Mouse (Mus musculus): ENCODE measurements at regions not wholly inside any gene's neighbourhood (a gene's known extent, or its start where the extent isn't known, plus 50 kb on each side); places are given as distances from the start of the nearest gene placed in this dataset.

DNA sequence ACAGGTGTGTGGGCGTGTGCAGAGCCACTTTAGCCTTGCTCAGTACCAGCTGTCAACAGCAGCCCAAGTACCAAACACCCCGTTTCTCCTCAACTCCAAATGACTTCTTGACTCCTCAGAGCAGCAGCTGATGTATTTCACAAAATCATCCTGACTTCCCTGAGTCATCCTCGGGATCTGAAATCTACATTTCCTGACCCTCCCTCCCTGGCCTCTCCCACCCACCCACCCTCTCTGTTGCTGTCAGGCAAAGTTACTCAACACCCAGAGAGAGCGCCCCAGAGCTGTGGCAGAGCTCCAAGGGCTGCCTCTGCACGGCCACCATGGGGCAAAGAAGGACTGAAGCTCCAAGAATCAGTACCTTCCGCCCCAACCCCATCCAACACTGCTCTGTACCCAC is 83.5 kb upstream of the Cyp1b1 start:
- ATAC-seq (ENCODE audit: poor library complexity, severe bottlenecking): no peak

GRCm38 (mm10) chr17:79790166-79790565 is 75.3 kb upstream of the Cyp1b1 start:
- no peak for ATAC-seq (ENCODE audit: poor library complexity, severe bottlenecking)

DNA sequence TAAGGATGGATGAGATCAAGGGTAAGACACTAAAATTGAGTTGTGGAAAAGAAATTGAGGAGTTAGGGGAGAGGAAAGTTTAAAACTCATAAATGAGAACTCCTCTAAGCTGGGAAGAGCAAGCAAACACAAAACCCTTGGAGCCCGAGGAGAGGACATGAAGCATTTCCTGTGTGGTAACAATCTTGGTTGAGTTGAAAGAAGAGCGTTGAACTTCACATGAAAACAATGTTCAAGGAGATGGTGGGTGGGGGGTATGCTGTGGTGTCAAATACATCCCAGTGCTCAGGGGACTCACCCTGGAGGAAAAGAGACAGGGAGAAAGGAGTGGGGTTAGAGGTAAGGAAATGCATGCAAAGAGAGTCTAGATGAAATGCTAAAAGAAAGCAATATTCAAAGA is 72.3 kb upstream of the Cyp1b1 start:
- peak; percentile 28 for ATAC-seq (ENCODE audit: poor library complexity, severe bottlenecking)

DNA sequence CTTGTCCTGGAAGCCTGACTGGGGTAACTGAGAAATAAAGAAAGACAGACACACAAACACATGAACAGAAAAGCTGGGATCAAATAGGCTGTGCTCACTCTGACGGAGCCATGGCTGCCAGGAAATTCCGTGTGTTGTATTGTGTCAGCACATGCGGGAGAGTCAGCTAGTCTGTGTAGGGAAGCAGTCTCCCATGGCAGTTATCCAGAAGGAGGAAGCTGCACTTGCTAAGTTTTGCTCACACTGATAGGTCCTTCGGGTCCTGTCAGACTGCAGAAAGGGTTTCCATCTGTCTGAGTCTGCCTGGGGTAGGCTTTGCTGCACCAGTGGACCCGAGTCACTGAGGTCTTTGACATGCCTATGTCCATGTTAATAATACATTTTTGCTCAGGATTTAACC is 71.8 kb upstream of the Cyp1b1 start:
- ATAC-seq (ENCODE audit: poor library complexity, severe bottlenecking): peak; percentile 84

DNA sequence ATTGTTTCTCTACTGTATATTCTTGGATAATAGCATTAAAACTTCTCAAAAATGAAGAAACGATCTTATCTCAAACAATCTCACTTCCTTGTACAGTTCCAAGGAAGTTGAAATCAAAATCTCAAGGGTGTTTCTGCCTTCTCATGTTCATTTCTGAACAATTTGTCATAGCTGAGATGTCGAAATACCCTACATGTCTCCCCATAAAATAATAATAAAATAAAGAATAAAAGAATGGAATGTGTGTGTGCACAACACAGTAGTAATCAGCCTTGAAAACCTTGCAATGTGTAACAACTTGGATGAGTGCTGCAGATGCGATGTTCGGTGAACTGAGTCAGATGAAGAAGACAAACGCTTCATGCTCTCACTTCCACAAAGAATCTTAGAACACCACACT is 71.4 kb upstream of the Cyp1b1 start:
- ATAC-seq (ENCODE audit: poor library complexity, severe bottlenecking): peak; percentile 33

- ATAC-seq (ENCODE audit: poor library complexity, severe bottlenecking): no peak
These were observed 69.5 kb upstream of the Cyp1b1 start for GRCm38 (mm10) chr17:79784256-79784870.

DNA sequence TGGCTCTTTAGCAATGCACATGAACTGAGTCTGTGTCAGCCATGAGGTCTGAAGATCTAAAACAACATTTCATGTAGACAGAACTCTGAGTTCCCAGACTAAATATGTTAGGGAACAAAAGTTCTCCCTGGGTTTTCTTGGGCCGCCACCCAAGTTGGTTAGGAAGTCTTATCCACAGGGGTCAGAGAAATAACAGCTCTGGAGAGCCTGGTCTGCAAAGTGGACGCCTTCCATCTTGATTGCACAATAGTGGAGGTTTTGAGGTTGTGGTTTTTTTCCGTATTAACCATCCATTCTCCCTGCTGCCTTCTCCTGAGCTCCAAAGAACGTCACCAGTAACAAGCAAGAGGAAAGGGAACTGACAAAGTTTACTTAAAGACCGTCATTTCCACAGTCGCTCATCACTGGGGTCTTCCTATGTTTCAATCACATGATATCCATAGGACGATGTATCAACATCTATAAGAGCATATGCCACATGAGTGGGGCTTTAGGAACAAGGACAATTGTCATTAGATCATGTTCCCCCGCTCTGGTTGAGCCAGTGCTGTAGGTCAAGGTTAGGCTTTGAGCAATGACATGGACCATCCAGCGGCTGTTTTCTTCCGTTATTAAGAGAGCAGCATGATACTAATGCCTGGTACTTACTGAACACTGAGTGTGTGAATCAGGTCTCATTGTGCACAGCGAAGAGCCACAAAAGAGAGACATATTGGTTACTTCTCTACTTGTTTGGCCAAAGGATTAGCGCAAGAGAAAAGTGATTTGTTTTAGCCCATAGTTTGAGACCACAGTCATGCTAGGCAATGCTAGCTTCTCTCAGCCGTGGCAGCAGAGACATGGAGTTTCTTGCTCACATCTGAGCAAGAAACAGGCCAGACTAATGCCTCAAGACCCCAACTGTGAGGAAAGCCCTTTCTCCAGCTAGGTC is 67.1 kb upstream of the Cyp1b1 start:
- peak; percentile 47 for ATAC-seq (ENCODE audit: poor library complexity, severe bottlenecking)

DNA sequence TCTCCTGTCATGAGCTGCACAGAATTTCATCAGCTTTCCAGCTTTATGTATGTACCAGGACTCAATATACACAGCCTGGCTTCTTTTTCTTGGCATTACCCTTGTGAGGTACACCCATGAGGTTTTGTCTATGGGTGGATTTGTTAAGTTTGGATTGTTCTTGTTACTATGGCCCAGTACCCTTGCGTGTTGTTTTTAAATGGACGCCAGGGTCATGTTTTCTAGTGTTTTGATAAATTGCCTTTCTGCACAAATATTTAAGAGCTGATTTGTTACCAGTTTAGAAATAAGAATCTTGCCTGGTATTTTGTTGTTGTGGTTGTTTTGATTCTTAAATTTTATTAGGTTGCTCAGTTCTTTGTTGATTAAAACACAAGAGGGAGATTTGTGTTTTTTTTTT is 66.4 kb upstream of the Cyp1b1 start:
- ATAC-seq (ENCODE audit: poor library complexity, severe bottlenecking): no peak

DNA sequence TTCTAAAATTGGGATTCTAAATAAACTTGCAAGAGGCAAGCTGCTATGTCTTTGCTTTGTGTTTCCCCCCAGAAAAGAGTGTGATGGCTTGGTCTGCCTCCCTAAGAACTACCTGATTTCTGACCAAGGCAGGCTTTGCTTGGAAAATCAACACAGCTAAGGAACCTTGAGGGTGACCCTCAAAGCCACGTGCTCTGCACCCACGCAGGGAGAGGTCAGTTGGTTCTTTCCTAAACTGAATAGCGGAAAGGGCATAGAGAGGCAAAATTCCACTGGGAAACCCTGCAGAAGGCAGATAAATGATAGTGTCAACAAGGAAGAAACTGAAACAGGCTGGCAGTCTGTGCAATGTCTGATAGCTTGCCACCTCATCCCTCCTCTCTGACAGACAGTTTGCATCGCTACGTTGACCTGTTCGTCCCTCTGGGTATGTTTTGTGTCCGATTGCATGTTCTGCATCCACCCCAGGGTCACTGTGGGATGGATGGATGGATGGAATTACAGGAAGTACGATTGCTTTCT is 63.1 kb upstream of the Cyp1b1 start:
- no peak for ATAC-seq (ENCODE audit: poor library complexity, severe bottlenecking)

GRCm38 (mm10) chr17:79776177-79776576 is 61.3 kb upstream of the Cyp1b1 start:
- no peak for ATAC-seq (ENCODE audit: poor library complexity, severe bottlenecking)

GRCm38 (mm10) chr17:79775216-79775615 is 60.4 kb upstream of the Cyp1b1 start:
- ATAC-seq (ENCODE audit: poor library complexity, severe bottlenecking): no peak

- no peak for ATAC-seq (ENCODE audit: poor library complexity, severe bottlenecking)
These were observed 59.4 kb upstream of the Cyp1b1 start for GRCm38 (mm10) chr17:79774291-79774690.

GRCm38 (mm10) chr17:79772219-79772618 is 57.4 kb upstream of the Cyp1b1 start:
- no peak for ATAC-seq (ENCODE audit: poor library complexity, severe bottlenecking)

DNA sequence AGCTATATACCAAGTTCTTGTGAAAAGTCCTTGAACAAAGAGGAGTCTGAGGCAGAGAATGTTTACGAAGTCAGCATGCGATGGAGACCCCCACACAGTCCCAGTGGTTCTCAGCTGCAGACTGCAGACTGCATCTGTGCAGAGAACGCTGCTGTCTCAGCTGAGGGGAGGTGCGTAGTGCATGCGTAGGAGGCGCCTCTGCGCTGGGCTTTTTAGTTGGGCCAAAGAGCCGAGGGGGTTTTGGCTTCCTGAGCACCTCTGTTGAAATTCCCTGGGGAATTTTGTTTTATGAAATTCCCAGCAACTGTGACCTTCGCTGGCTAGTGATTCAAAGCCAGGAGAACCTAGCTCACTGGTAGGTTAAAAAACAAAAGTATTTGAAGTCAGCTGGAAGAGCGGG is 56.9 kb upstream of the Cyp1b1 start:
- ATAC-seq (ENCODE audit: poor library complexity, severe bottlenecking): no peak

- no peak for ATAC-seq (ENCODE audit: poor library complexity, severe bottlenecking)
These were observed 56.0 kb upstream of the Cyp1b1 start for GRCm38 (mm10) chr17:79770911-79771310.

- no peak for ATAC-seq (ENCODE audit: poor library complexity, severe bottlenecking)
These were observed 55.0 kb upstream of the Cyp1b1 start for GRCm38 (mm10) chr17:79769824-79770223.

DNA sequence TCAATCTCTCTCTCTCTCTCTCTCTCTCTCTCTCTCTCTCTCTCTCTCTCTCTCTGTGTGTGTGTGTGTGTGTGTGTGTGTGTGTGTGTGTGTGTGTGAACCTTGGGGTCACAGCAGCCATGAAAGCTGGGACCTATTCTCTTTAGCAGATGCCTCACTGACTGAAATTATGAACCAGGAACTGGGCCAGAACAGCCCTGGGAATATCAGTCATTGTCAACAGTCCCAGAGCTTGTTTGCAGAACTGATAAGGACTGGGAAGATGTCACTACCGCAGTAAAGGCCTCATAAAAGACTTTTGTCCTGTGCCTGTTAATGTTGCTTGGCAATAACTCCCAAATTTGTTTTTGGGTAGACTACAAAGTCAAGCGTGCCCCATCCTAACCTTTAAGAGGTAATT is 53.2 kb upstream of the Cyp1b1 start:
- no peak for ATAC-seq (ENCODE audit: poor library complexity, severe bottlenecking)

GRCm38 (mm10) chr17:79765061-79765794 is 50.4 kb upstream of the Cyp1b1 start:
- ATAC-seq (ENCODE audit: poor library complexity, severe bottlenecking): no peak

Data from megakaryocyte, adult 5-6 weeks (primary cell).